Mouse (Mus musculus): ENCODE measurements around the gene Pak3. TPM values are rescaled to one million over a fixed set of nuclear protein-coding genes. Genes with fewer than 3 reads are reported as not detected.

Gene Pak3
- polyA plus RNA-seq, 1 experiment from 2014 or later: 6.3 TPM

DNA sequence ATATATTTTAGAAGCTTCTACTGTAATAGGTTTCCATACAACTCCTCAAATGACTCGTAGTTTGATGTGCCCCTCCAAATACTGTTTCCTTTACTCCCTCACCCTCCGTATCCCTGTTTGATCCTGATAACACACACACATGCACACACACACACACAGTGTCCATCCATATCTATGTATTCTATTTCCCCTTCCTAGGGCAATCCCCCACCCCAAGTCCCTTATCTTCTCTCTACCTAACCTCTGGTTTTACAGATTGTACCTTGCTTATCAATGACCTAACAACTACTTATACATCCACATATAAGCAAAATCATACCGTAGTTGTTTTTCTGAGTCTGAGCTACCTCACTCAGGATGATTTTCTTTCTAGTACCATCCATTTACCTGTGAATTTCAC, 207.0 kb downstream of the Pak3 start:
- no peak overlapping the region for H3K4me3 ChIP-seq (replicated peaks; ENCODE audit: low read length)
- H3K27ac ChIP-seq (ENCODE audit: low read length): no peak overlapping the region
- 83% methylated on average over 3 of the region's 3 CpGs for WGBS
- no peak overlapping the region for H3K4me2 ChIP-seq (ENCODE audit: low read depth, low read length)
- H3K4me1 ChIP-seq (ENCODE audit: control insufficient read depth, insufficient read depth, low read length): no peaks in the 10 kb centered on the region
- H3K36me3 ChIP-seq (ENCODE audit: control insufficient read depth, insufficient read depth, low read length): no peaks in the 10 kb centered on the region
- H3K27me3 ChIP-seq (ENCODE audit: control insufficient read depth, insufficient read depth, low read length): no peaks in the 10 kb centered on the region; the same call in 1 of the 2 replicates
- ATAC-seq (ENCODE audit: insufficient read depth, low FRiP score): no peak
- H3K9me3 ChIP-seq (replicated peaks; ENCODE audit: control insufficient read depth, low read length): no peaks in the 10 kb centered on the region
- H3K9ac ChIP-seq (ENCODE audit: low read length): no peak overlapping the region

DNA sequence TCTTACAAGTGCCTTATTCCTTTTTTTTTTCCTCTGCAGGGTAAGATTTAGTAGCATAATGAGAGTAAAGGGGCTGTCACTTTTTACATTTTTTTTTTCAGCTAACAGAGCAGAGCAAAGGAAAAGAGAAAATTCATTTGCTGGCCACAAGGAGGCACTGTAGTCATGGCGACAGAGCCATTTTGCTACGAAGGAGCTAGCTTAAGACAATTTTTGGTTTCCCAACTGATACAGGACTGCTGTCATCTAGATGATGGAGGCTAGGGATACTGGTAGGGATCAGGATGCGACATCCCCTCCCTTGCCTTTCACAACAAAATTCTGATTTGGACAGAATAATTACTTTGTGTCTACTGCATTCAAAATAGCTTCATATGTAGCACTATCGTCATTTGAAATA, 217.6 kb downstream of the Pak3 start:
- 38% methylated on average over 4 of the region's 4 CpGs for WGBS
- no peaks in the 10 kb centered on the region for H3K27me3 ChIP-seq (ENCODE audit: control insufficient read depth, insufficient read depth, low read length)
- no peak overlapping the region for H3K4me2 ChIP-seq (ENCODE audit: low read depth, low read length)
- no peak for ATAC-seq (ENCODE audit: insufficient read depth, low FRiP score)
- H3K4me3 ChIP-seq (replicated peaks; ENCODE audit: low read length): no peak overlapping the region
- no peaks in the 10 kb centered on the region for H3K4me1 ChIP-seq (ENCODE audit: control insufficient read depth, insufficient read depth, low read length)
- H3K36me3 ChIP-seq (ENCODE audit: control insufficient read depth, insufficient read depth, low read length): no peaks in the 10 kb centered on the region
- H3K27ac ChIP-seq (ENCODE audit: low read length): no peak overlapping the region
- no peak overlapping the region for H3K9ac ChIP-seq (ENCODE audit: low read length)
- H3K9me3 ChIP-seq (replicated peaks; ENCODE audit: control insufficient read depth, low read length): no peaks in the 10 kb centered on the region

DNA sequence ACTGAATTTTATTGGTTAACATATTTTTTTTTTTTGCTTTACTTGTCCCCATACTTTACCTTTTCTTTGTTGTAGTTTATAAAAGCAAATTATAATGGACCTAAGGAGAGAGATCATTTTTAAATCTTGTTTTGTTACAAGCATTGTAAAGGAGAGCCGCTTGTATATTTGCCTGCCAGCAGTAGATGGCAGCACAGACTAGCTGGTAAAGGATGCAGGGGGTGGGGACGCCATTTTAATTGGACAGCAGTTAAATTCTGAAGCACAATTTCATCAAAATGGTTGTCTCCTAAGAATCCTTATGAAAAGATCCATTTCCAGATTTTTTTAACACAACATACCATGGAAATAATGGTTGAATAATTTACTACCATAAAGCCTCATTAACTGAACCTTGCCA, 220.8 kb downstream of the Pak3 start:
- H3K36me3 ChIP-seq (ENCODE audit: control insufficient read depth, insufficient read depth, low read length): no peaks in the 10 kb centered on the region
- no peak for ATAC-seq (ENCODE audit: insufficient read depth, low FRiP score)
- H3K27ac ChIP-seq (ENCODE audit: low read length): no peak overlapping the region
- no peak overlapping the region for H3K9ac ChIP-seq (ENCODE audit: low read length)
- no peaks in the 10 kb centered on the region for H3K9me3 ChIP-seq (replicated peaks; ENCODE audit: control insufficient read depth, low read length)
- H3K4me1 ChIP-seq (ENCODE audit: control insufficient read depth, insufficient read depth, low read length): no peaks in the 10 kb centered on the region
- no peak overlapping the region for H3K4me3 ChIP-seq (replicated peaks; ENCODE audit: low read length)
- no peaks in the 10 kb centered on the region for H3K27me3 ChIP-seq (ENCODE audit: control insufficient read depth, insufficient read depth, low read length)
- 7% methylated on average over 2 of the region's 2 CpGs for WGBS
- no peak overlapping the region for H3K4me2 ChIP-seq (ENCODE audit: low read depth, low read length)

GRCm38 (mm10) chrX:143762556-143762955, 244.2 kb downstream of the Pak3 start:
- Histone ChIP-seq H3K4me3 (replicated peaks; ENCODE audit: low read length) (no peak overlapping the region), H3K27me3 (ENCODE audit: control insufficient read depth, insufficient read depth, low read length) (no peaks in the 10 kb centered on the region), H3K27ac (ENCODE audit: low read length) (no peak overlapping the region), H3K4me1 (ENCODE audit: control insufficient read depth, insufficient read depth, low read length) (no peaks in the 10 kb centered on the region), H3K4me2 (ENCODE audit: low read depth, low read length) (no peak overlapping the region), H3K9ac (ENCODE audit: low read length) (no peak overlapping the region), H3K9me3 (replicated peaks; ENCODE audit: control insufficient read depth, low read length) (no peaks in the 10 kb centered on the region), H3K36me3 (ENCODE audit: control insufficient read depth, insufficient read depth, low read length) (no peaks in the 10 kb centered on the region)
- WGBS: 68% methylated on average over 3 of the region's 3 CpGs
- no peak for ATAC-seq (ENCODE audit: insufficient read depth, low FRiP score)

DNA sequence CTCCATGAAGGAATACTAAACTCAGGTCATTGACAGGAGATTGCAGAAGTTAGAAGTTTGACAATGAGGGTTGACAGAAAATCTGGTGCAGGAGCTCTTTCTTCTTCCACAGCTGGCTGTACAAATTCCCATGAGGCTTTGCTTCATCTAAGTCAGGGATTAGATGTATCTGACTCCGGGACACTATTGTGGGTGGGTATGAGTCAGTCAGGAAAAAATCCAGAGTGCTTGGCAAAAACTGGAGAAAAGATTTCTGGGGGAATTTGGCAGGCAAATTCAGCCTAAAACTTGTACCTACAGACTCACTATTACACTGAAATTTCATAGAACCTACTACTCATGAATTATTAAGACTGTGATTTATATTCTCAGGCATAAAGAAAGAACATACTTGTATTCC, 297.6 kb downstream of the Pak3 start:
- no peaks in the 10 kb centered on the region for H3K4me1 ChIP-seq (ENCODE audit: control insufficient read depth, insufficient read depth, low read length)
- no peak overlapping the region for H3K27ac ChIP-seq (ENCODE audit: low read length)
- ATAC-seq (ENCODE audit: insufficient read depth, low FRiP score): no peak
- no peak overlapping the region for H3K9ac ChIP-seq (ENCODE audit: low read length)
- no peak overlapping the region for H3K4me3 ChIP-seq (replicated peaks; ENCODE audit: low read length)
- no peaks in the 10 kb centered on the region for H3K9me3 ChIP-seq (replicated peaks; ENCODE audit: control insufficient read depth, low read length)
- H3K27me3 ChIP-seq (ENCODE audit: control insufficient read depth, insufficient read depth, low read length): no peaks in the 10 kb centered on the region
- no peaks in the 10 kb centered on the region for H3K36me3 ChIP-seq (ENCODE audit: control insufficient read depth, insufficient read depth, low read length)
- no peak overlapping the region for H3K4me2 ChIP-seq (ENCODE audit: low read depth, low read length)
- WGBS: 74% methylated on average over 1 of the region's 1 CpGs

- H3K27me3 ChIP-seq (ENCODE audit: control insufficient read depth, insufficient read depth, low read length): no peaks in the 10 kb centered on the region
- H3K4me3 ChIP-seq (replicated peaks; ENCODE audit: low read length): no peak overlapping the region
- no peak overlapping the region for H3K27ac ChIP-seq (ENCODE audit: low read length)
- 90% methylated on average over 2 of the region's 2 CpGs for WGBS
- no peak overlapping the region for H3K9ac ChIP-seq (ENCODE audit: low read length)
- H3K4me1 ChIP-seq (ENCODE audit: control insufficient read depth, insufficient read depth, low read length): no peaks in the 10 kb centered on the region
- H3K4me2 ChIP-seq (ENCODE audit: low read depth, low read length): no peak overlapping the region
- ATAC-seq (ENCODE audit: insufficient read depth, low FRiP score): no peak
- no peaks in the 10 kb centered on the region for H3K36me3 ChIP-seq (ENCODE audit: control insufficient read depth, insufficient read depth, low read length)
- H3K9me3 ChIP-seq (replicated peaks; ENCODE audit: control insufficient read depth, low read length): no peaks in the 10 kb centered on the region
These were observed 300.6 kb downstream of the Pak3 start for GRCm38 (mm10) chrX:143818961-143819360.

DNA sequence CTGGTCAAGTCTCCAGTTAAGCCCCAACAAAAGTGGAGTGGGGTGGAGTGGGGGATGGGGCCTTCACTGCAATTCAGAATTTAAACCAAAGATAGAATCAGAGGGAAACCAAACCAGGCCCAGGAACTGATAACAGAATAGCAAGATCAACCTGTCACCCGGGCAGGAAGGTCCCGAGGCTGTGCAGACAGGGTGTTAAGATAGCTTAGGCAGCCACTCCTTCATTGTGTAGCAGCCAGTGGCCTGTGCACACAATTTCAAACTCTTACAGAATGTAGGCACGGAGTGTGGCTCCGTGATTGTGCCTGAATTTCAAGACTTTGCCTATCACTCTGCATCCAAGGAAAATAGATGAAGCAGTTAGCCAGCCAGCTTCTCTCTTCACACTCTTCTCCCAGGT, 308.1 kb downstream of the Pak3 start:
- Histone ChIP-seq H3K4me3 (replicated peaks; ENCODE audit: low read length) (peak overlapping the region; percentile 44), H3K9me3 (replicated peaks; ENCODE audit: control insufficient read depth, low read length) (no peaks in the 10 kb centered on the region), H3K27me3 (ENCODE audit: control insufficient read depth, insufficient read depth, low read length) (peaks cover 3% of the 10 kb centered on the region; the same call in 1 of the 2 replicates), H3K4me2 (ENCODE audit: low read depth, low read length) (peak overlapping the region; percentile 46), H3K27ac (ENCODE audit: low read length) (peak overlapping the region; percentile 23; the same call in 1 of the 2 replicates), H3K9ac (ENCODE audit: low read length) (peak overlapping the region; percentile 52), H3K36me3 (ENCODE audit: control insufficient read depth, insufficient read depth, low read length) (no peaks in the 10 kb centered on the region), H3K4me1 (ENCODE audit: control insufficient read depth, insufficient read depth, low read length) (no peaks in the 10 kb centered on the region)
- WGBS: 30% methylated on average over 4 of the region's 4 CpGs
- no peak; the same call in 1 of the 2 replicates for ATAC-seq (ENCODE audit: insufficient read depth, low FRiP score)

DNA sequence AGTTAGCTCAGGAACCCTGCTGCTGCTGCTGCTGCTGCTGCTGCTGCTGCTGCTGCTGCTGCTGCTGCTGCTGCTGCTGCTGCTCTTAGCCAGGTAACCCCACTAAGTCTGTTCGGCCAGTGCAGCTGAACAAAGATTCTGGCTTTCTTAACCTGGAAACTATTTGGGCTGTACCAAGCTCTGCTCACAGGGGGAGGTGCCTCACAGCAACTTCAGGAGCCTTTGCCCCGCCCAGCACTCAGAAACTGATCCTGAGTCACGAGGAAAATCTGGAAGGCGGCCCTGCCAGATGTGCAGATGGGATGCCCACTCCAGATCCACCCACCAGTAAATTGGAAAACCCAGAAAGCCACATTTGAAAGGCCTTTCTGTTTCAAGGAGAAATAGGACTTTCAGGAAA, 308.8 kb downstream of the Pak3 start, which contains the start of gene Capn6:
Gene Capn6, minus strand, starts transcription at position 203 of the 400 bp plus-strand sequence.
- no peaks in the 10 kb centered on the region for H3K4me1 ChIP-seq (ENCODE audit: control insufficient read depth, insufficient read depth, low read length)
- H3K4me2 ChIP-seq (ENCODE audit: low read depth, low read length): peak within 1 kb of the TSS; percentile 46
- H3K36me3 ChIP-seq (ENCODE audit: control insufficient read depth, insufficient read depth, low read length): no peaks in the 10 kb centered on the region
- H3K4me3 ChIP-seq (replicated peaks; ENCODE audit: low read length): peak within 1 kb of the TSS; percentile 44
- 21% methylated on average over 4 of the region's 4 CpGs for WGBS
- no peaks in the 10 kb centered on the region for H3K9me3 ChIP-seq (replicated peaks; ENCODE audit: control insufficient read depth, low read length)
- peak within 1 kb of the TSS; percentile 23; the same call in 1 of the 2 replicates for H3K27ac ChIP-seq (ENCODE audit: low read length)
- peak; percentile 83; the same call in 1 of the 2 replicates for ATAC-seq (ENCODE audit: insufficient read depth, low FRiP score)
- H3K9ac ChIP-seq (ENCODE audit: low read length): peak within 1 kb of the TSS; percentile 52
- peaks cover 3% of the 10 kb centered on the region; the same call in 1 of the 2 replicates for H3K27me3 ChIP-seq (ENCODE audit: control insufficient read depth, insufficient read depth, low read length)

DNA sequence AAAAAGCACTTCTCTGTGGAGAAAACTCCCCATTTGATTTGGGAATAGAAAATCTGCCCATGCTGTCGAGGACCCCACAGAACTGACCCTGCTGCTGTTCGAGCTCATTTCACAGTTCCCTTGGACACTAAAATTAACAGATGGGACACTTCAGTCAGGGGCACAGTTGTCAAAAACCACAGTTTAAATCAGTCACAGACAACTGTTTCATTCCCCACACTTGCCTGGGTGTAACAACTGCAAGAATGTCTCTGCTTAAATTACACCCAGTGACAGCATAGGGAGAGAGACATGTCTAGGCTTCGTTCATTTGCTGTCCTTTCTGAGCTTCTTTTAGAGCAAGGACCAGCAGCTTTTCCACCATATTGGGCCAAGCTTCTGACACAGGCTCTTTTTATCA, 328.2 kb downstream of the Pak3 start:
- Histone ChIP-seq H3K36me3 (ENCODE audit: control insufficient read depth, insufficient read depth, low read length) (no peaks in the 10 kb centered on the region), H3K4me1 (ENCODE audit: control insufficient read depth, insufficient read depth, low read length) (no peaks in the 10 kb centered on the region), H3K9ac (ENCODE audit: low read length) (no peak overlapping the region), H3K27me3 (ENCODE audit: control insufficient read depth, insufficient read depth, low read length) (no peaks in the 10 kb centered on the region; the same call in 1 of the 2 replicates), H3K27ac (ENCODE audit: low read length) (no peak overlapping the region), H3K4me2 (ENCODE audit: low read depth, low read length) (no peak overlapping the region), H3K9me3 (replicated peaks; ENCODE audit: control insufficient read depth, low read length) (no peaks in the 10 kb centered on the region), H3K4me3 (replicated peaks; ENCODE audit: low read length) (no peak overlapping the region)
- ATAC-seq (ENCODE audit: insufficient read depth, low FRiP score): no peak
- 59% methylated on average over 3 of the region's 3 CpGs for WGBS

Measured in stomach, embryonic 16.5 days (tissue).